Mouse (Mus musculus) heart, embryonic 12.5 days (tissue): Measurements from ENCODE around the gene Gm572. TPM values are rescaled to one million over a fixed set of nuclear protein-coding genes. Genes with fewer than 3 reads are reported as not detected.

ENCODE experiments used
- ATAC-seq: fragments of 200-750 bp; cut with Nextera tagmentation; 2 replicates; pipeline ENCODE4 v1.8.0; 2017; ENCODE audit warnings: moderate TSS enrichment, moderate library complexity; ENCODE audit not compliant: insufficient number of reproducible peaks, low FRiP score
- H3K27ac ChIP-seq: fragments of 300-500 bp; sonication (generic); 2 replicates; pipeline ENCODE4 v1.5.1; 2016; ENCODE audit warnings: mild to moderate bottlenecking, moderate library complexity; ENCODE audit not compliant: poor library complexity, severe bottlenecking
- H3K27me3 ChIP-seq: fragments of 300-500 bp; sonication (generic); replicated peaks from 2 replicates; pipeline ENCODE4 v1.6.1; 2016; ENCODE audit warnings: mild to moderate bottlenecking, moderate library complexity
- H3K36me3 ChIP-seq: fragments of 300-500 bp; sonication (generic); 2 replicates; pipeline ENCODE4 v1.6.1; 2016; ENCODE audit warnings: mild to moderate bottlenecking, moderate library complexity
- H3K4me1 ChIP-seq: fragments of 300-500 bp; sonication (generic); replicated peaks from 2 replicates; pipeline ENCODE4 v1.6.1; 2016; ENCODE audit warnings: mild to moderate bottlenecking
- H3K4me2 ChIP-seq: fragments of 300-500 bp; sonication (generic); 2 replicates; pipeline ENCODE4 v1.6.1; 2016; ENCODE audit warnings: mild to moderate bottlenecking, moderate library complexity
- H3K4me3 ChIP-seq: fragments of 300-500 bp; sonication (generic); 2 replicates; pipeline ENCODE4 v1.5.1; 2016; ENCODE audit warnings: mild to moderate bottlenecking
- H3K9ac ChIP-seq: fragments of 300-500 bp; sonication (generic); 2 replicates; pipeline ENCODE4 v1.6.1; 2016; ENCODE audit warnings: mild to moderate bottlenecking, moderate library complexity
- H3K9me3 ChIP-seq: fragments of 300-500 bp; sonication (generic); replicated peaks from 2 replicates; pipeline ENCODE4 v1.6.1; 2016; ENCODE audit warnings: mild to moderate bottlenecking, moderate library complexity
- WGBS: fragments of 180-500 bp; shearing (Covaris S2); methylation state at CpG from one replicate; pipeline ENCODE4 v1.1.7; 2016; 5-methylcytosine and 5-hydroxymethylcytosine counted together
- polyA plus RNA-seq: library from polyadenylated mRNA; unstranded; fragments of >200 nt; fragmentation: Nextera tagmentation; extraction: Ambion mirVana; gene quantifications from 2 replicates; pipeline ENCODE4 v1.2.1, GENCODE M21; 2016

Gene Gm572
- polyA plus RNA-seq, 1 experiment from 2014 or later: 0.11 TPM

DNA sequence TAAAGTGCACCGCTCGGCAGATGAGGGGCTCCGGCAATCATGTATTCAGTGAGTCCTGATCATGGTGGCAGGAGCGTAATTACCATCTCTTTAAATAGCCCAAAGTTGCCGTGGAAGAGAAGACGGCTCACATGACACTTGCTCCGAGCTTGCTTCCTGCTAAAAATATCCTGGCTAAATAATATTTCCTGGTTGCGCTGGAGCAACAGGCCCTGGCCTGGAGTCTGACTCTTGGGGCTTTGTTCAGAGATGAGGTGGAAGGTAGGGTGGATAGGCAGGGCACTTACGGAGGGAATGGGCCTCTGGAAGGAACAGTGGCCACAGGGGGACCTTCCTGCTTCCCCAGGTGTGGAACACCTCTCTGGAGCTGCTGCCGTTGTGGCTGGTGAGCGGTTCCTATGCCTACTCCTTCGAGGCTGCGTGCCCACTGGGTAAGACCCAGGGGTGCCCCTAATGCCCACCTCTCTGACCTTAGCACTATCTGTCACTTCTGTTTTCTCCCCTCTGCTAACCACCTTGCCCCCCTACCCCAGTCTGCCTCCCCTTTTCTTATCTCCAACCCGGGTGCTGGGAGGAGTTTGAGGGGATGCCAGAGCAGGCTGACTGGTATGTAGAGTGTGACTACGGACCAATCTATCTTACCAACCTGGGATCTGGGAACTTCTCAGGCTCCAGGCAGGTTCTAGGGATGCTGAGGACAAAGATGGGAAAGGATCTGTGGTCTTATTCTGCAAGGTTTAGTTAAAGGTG is 24.1 kb downstream of the Gm572 start:
- Histone ChIP-seq H3K4me2 (peak overlapping the region; percentile 55), H3K27ac (peak overlapping the region; percentile 91), H3K4me3 (peak overlapping the region; percentile 22), H3K9me3 (no peaks in the 10 kb centered on the region), H3K27me3 (no peaks in the 10 kb centered on the region; the same call in 1 of the 2 replicates), H3K9ac (peak overlapping the region; percentile 49; the same call in 1 of the 2 replicates), H3K36me3 (no peaks in the 10 kb centered on the region), H3K4me1 (peaks cover 49% of the 10 kb centered on the region)
- 51% methylated on average over 15 of the region's 15 CpGs for WGBS
- ATAC-seq: no peak

DNA sequence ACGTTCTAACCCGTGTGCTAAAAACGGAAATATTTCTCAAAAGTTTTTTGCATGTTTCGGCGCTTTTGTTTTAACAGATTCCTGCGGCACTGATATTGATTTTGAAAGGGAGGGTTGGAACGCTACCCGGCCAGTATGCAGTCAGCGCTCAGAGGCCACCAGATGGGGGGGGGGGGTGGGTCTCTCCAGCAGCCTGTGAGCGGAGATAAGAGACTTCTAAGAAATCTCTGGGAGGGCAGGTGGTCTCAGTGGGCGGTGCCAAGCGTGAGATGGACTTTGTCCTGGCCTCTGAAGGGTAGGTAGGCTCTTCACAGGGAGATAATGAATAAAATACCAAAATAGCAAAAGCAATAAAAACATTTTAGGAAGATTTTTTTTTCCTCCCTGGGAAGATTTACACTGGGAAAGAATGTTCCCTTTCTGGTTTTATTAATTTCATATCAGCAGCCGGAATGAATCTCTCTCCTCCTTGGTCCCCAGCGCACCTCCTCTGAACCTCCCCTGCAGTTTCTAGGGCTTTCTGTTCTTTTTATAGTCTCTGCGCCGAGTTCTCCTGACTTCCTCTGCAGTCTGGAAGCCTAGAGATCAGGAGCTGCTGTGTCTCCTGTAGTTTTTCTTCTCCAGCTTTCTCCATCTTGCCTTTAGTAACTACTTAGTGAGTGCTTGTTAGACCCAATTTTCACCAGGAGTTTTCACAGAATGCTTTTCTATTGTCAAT is 28.3 kb downstream of the Gm572 start:
- no peaks in the 10 kb centered on the region for H3K27me3 ChIP-seq
- 0 out of 2 replicates have a peak overlapping the region, but pooled peaks have one; percentile 6 for H3K4me3 ChIP-seq
- peaks cover 60% of the 10 kb centered on the region for H3K4me1 ChIP-seq
- H3K9ac ChIP-seq: no peak overlapping the region
- H3K36me3 ChIP-seq: no peaks in the 10 kb centered on the region
- H3K4me2 ChIP-seq: peak overlapping the region; percentile 58
- 15% methylated on average over 16 of the region's 16 CpGs for WGBS
- H3K9me3 ChIP-seq: no peaks in the 10 kb centered on the region
- 0 out of 2 replicates have a peak, but pooled peaks have one; percentile 59 for ATAC-seq
- no peak overlapping the region for H3K27ac ChIP-seq

DNA sequence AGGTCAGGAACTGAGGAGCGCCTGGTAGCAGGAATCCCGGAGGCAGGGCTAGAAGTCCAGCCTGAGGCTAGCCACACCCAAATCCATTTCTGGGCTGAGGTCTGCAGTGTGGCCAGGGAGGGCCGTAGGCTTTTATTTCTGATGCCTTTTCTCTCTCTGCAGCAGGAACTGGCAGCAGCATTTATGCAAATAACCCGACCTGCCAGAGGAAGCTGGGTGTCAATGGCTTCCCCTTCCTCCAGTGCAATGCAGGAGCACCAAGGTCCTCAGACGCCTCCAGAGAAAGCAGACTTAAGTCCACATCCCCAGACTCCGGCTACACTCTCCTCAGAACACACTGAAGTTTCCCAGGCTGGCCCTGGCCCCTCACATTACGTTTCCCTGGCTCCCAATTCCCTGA is 31.9 kb downstream of the Gm572 start:
- H3K9me3 ChIP-seq: no peaks in the 10 kb centered on the region
- H3K4me1 ChIP-seq: peaks cover 43% of the 10 kb centered on the region
- no peaks in the 10 kb centered on the region for H3K27me3 ChIP-seq
- no peak overlapping the region for H3K9ac ChIP-seq
- H3K4me2 ChIP-seq: no peak overlapping the region
- no peaks in the 10 kb centered on the region for H3K36me3 ChIP-seq
- no peak overlapping the region for H3K4me3 ChIP-seq
- WGBS: 47% methylated on average over 7 of the region's 7 CpGs
- no peak overlapping the region for H3K27ac ChIP-seq
- ATAC-seq: no peak

DNA sequence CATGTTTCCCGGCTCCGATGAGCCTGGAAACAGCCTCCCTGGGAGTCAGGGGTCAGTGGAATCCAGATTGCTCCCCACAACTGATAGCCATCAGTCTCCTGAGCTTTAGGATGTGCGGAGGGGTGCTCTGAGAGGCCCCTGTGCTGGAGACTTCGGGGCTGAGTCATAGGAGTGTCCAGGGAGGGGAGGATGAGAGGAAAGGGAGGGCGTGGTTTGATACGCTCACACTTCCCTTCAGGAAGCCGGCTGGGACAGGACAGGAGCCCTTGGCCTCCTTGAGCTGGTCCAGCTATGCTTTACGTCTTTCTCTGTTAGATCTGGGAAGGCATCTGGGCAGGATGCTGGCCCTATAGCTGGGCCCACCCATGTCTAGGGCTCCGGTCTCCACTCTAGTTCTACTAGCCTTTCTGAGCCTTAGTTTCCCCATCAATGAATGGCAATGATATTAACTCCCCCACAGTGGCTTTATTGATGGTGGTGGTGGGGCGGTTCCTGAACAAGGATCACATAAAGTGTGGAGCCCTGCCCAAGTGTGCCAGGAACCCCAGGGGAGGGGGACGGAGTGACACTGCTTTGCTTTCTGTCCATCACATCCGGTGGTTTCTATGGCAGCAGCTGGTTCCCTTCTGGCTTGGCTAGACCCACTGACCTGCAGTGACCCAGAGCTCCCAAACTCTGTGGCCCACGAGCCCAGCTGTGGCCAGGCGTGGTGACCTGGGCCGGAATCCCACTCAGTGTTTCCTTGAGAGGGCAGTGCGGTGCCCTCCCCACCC is 33.3 kb downstream of the Gm572 start:
- no peak overlapping the region for H3K4me3 ChIP-seq
- H3K9me3 ChIP-seq: no peaks in the 10 kb centered on the region
- ATAC-seq: peak; percentile 81
- H3K9ac ChIP-seq: 0 out of 2 replicates have a peak overlapping the region, but pooled peaks have one; percentile 28
- H3K4me1 ChIP-seq: peaks cover 38% of the 10 kb centered on the region
- WGBS: 43% methylated on average over 15 of the region's 16 CpGs
- no peaks in the 10 kb centered on the region for H3K27me3 ChIP-seq
- no peaks in the 10 kb centered on the region for H3K36me3 ChIP-seq
- H3K27ac ChIP-seq: peak overlapping the region; percentile 66
- peak overlapping the region; percentile 25; the same call in 1 of the 2 replicates for H3K4me2 ChIP-seq

DNA sequence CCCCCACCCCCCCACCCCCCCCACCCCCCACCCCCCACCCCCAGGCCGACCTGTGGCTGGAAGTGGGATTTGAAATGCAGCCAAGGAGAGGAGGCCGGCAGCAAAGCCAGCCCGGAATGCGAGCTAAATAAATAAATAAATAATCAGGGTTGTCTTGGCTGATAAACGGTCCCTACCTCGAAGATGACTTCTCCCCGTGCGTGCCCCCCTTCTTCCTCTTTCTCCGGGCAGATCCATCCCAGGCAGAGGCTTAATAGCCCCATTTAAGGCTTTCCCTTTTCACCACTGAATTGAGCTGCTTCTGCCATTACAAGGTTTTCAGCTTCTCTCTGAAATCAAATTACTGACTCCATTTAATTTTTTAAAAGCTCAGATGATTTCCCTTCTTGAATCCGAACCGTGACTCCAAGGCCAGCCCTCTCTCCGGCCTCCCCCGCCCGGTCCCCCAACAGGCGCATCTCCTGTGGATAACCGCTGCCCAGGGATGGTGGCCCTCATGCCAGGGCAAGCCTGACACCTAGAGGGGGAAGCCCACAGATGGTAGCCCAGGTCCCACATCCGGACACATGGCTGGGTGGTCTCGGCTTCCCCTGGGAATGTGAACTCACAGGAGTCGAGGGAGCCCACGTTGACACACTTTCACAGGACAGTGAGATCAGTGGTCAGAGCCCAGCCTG is 34.0 kb downstream of the Gm572 start:
- no peak overlapping the region for H3K4me3 ChIP-seq
- peak overlapping the region; percentile 25; the same call in 1 of the 2 replicates for H3K4me2 ChIP-seq
- peak overlapping the region; percentile 66 for H3K27ac ChIP-seq
- H3K36me3 ChIP-seq: no peaks in the 10 kb centered on the region
- H3K27me3 ChIP-seq: no peaks in the 10 kb centered on the region
- no peaks in the 10 kb centered on the region for H3K9me3 ChIP-seq
- peaks cover 34% of the 10 kb centered on the region for H3K4me1 ChIP-seq
- WGBS: 41% methylated on average over 20 of the region's 20 CpGs
- no peak; the same call in 1 of the 2 replicates for ATAC-seq
- H3K9ac ChIP-seq: 0 out of 2 replicates have a peak overlapping the region, but pooled peaks have one; percentile 28

DNA sequence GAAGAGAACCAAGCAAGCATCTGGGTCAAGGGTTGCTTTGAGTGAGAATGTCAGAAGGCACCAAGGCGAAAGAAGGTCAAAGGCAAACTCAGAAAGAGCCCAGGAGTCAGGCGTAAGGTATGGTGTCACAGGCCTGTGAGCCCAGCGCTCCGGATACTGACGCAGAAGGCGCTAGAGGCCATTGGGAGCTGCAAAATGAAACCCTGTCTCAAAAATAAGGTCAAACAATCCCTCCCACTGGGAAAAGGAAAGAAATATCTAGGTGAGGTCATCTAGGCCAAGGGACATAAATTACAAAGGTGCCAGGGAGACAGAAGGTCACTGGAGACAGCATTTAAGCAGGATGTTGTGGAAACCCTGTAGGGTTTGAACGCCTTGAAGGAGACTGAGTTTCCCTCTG is 35.0 kb downstream of the Gm572 start:
- Histone ChIP-seq H3K4me1 (peaks cover 34% of the 10 kb centered on the region), H3K27me3 (peaks cover 4% of the 10 kb centered on the region; the same call in 1 of the 2 replicates), H3K36me3 (no peaks in the 10 kb centered on the region), H3K4me2 (no peak overlapping the region), H3K9ac (no peak overlapping the region), H3K9me3 (no peaks in the 10 kb centered on the region), H3K27ac (no peak overlapping the region), H3K4me3 (no peak overlapping the region)
- 93% methylated on average over 7 of the region's 7 CpGs for WGBS
- no peak for ATAC-seq

DNA sequence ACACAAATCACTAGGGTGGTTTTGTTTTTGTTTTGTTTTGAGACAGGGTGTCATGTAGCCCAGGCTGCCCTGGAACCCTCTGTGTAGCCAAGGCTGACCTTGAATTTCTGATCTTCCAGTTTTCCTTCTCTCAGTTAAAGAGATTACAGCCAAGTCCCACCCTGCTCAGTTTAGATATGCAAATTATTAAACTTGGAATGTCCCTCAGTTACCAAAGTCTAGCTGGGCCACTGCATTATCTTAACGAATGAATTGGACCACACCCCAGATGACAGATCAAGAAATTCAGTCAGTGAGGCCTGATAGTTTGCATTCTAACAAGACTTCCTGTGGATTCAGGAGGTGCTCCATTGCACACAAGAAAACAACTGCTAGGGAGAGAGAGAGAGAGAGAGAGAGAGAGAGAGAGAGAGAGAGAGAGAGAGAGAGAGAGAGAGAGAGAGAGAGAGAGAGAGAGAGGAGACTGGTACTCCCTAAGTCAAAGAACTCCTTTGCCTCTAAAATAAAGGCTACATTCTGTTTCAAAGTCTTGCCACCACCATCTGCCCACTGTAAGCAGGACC is 37.5 kb downstream of the Gm572 start:
- H3K27me3 ChIP-seq: peaks cover 4% of the 10 kb centered on the region; the same call in 1 of the 2 replicates
- no peak overlapping the region for H3K4me2 ChIP-seq
- 42% methylated on average over 1 of the region's 1 CpGs for WGBS
- peaks cover 25% of the 10 kb centered on the region for H3K4me1 ChIP-seq
- H3K9me3 ChIP-seq: no peaks in the 10 kb centered on the region
- ATAC-seq: no peak
- no peak overlapping the region for H3K9ac ChIP-seq
- H3K36me3 ChIP-seq: no peaks in the 10 kb centered on the region
- no peak overlapping the region for H3K4me3 ChIP-seq
- H3K27ac ChIP-seq: no peak overlapping the region

DNA sequence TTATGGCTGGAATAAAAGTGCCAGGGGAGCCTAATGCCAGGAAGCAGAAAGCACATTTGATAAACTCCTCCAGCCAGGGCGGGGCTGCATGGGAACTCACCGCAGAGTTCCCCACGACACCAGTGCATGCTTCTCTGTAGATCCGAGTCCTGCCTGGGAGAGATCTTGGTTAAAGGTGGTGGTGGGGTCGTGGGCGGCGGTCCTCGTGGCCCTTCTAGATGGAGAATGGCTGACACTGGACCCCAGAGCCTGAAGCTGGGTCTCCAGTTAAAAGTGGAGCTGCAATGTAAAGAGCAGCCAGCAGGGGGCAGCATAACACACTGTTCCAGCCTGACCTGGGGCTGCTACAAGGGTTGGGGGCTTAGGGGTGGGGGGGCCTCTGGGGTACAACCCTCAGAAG is 38.3 kb downstream of the Gm572 start:
- no peak overlapping the region for H3K9ac ChIP-seq
- no peaks in the 10 kb centered on the region for H3K36me3 ChIP-seq
- ATAC-seq: no peak
- H3K27me3 ChIP-seq: peaks cover 4% of the 10 kb centered on the region; the same call in 1 of the 2 replicates
- WGBS: 15% methylated on average over 8 of the region's 8 CpGs
- no peak overlapping the region for H3K27ac ChIP-seq
- H3K4me3 ChIP-seq: no peak overlapping the region
- H3K4me1 ChIP-seq: peaks cover 25% of the 10 kb centered on the region
- peak overlapping the region; percentile 50; the same call in 1 of the 2 replicates for H3K4me2 ChIP-seq
- H3K9me3 ChIP-seq: no peaks in the 10 kb centered on the region

DNA sequence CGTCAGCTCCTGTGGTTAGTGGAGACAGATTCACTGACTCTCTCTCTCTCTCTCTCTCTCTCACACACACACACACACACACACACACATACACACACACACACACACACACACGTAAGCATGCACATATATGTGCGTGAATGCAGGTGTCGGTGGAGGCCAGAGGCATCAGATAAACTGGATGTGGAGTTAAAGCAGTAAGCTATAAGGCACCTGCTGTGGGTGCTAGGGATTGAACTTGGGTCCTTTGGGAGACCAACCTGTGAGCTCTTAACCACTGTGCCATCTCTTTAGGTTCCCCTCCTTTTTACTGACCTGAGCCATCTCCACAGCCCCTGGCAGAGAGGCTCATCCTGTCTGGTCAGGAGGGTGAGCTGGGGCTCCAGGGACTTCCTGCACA is 39.8 kb downstream of the Gm572 start:
- Histone ChIP-seq H3K36me3 (no peaks in the 10 kb centered on the region), H3K4me1 (peaks cover 25% of the 10 kb centered on the region), H3K9me3 (no peaks in the 10 kb centered on the region), H3K9ac (no peak overlapping the region; the same call in 1 of the 2 replicates), H3K4me3 (no peak overlapping the region), H3K27me3 (peaks cover 17% of the 10 kb centered on the region), H3K27ac (no peak overlapping the region), H3K4me2 (no peak overlapping the region)
- no peak for ATAC-seq
- WGBS: 83% methylated on average over 4 of the region's 4 CpGs

DNA sequence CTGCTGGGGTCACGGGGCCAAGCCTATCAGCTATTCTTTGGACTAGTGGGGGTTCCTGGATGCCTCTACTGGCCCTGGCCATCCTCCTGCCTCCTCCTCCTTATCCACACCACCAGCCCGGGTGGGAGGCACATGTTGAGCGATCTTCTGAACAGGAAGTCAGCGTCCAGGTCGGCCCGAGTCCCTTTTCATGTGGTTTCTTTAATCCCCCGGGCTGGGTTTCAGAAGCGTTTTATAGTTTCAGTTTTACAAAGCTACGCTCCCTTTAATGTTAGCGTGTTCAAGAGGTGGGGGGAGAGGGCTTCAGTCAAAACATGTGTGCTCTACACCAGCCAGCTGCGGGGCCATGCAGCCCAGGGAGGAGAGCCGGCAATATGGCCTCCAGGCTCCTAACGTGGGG is 40.4 kb downstream of the Gm572 start:
- H3K9ac ChIP-seq: no peak overlapping the region
- 72% methylated on average over 13 of the region's 13 CpGs for WGBS
- no peak for ATAC-seq
- peaks cover 22% of the 10 kb centered on the region for H3K27me3 ChIP-seq
- H3K36me3 ChIP-seq: no peaks in the 10 kb centered on the region
- peaks cover 25% of the 10 kb centered on the region for H3K4me1 ChIP-seq
- H3K4me2 ChIP-seq: no peak overlapping the region
- H3K4me3 ChIP-seq: no peak overlapping the region
- no peaks in the 10 kb centered on the region for H3K9me3 ChIP-seq
- H3K27ac ChIP-seq: no peak overlapping the region
